Mouse (Mus musculus) liver, embryonic 16.5 days (tissue): Measurements from ENCODE around the gene Spindoc. TPM values are rescaled to one million over a fixed set of nuclear protein-coding genes. Genes with fewer than 3 reads are reported as not detected.

Source experiments
- ATAC-seq: fragments of 200-750 bp; cut with Nextera tagmentation; 2 replicates; pipeline ENCODE4 v1.8.0; 2017; ENCODE audit warnings: low read depth, mild to moderate bottlenecking, moderate number of reproducible peaks, moderate library complexity
- H3K27ac ChIP-seq: fragments of 300-500 bp; sonication (generic); 2 replicates; pipeline ENCODE4 v1.5.1; 2014; ENCODE audit warnings: mild to moderate bottlenecking, low read length
- H3K27me3 ChIP-seq: fragments of 300-500 bp; sonication (generic); 2 replicates; pipeline ENCODE4 v1.6.1; 2014; ENCODE audit warnings: low read depth, low read length, mixed read lengths; ENCODE audit not compliant: control insufficient read depth, insufficient read depth
- H3K36me3 ChIP-seq: fragments of 300-500 bp; sonication (generic); 2 replicates; pipeline ENCODE4 v1.6.1; 2014; ENCODE audit warnings: mild to moderate bottlenecking; ENCODE audit not compliant: control insufficient read depth, insufficient read depth
- H3K4me1 ChIP-seq: fragments of 300-500 bp; sonication (generic); 2 replicates; pipeline ENCODE4 v1.6.1; 2014; ENCODE audit warnings: low read depth, low read length, mixed read lengths; ENCODE audit not compliant: control insufficient read depth
- H3K4me2 ChIP-seq: fragments of 300-500 bp; sonication (generic); 2 replicates; pipeline ENCODE4 v1.6.1; 2014; ENCODE audit warnings: low read depth, low read length, mixed read lengths
- H3K4me3 ChIP-seq: fragments of 300-500 bp; sonication (generic); 2 replicates; pipeline ENCODE4 v1.5.1; 2014; ENCODE audit warnings: low read depth, mild to moderate bottlenecking, low read length
- H3K9ac ChIP-seq: fragments of 300-500 bp; sonication (generic); 2 replicates; pipeline ENCODE4 v1.6.1; 2014; ENCODE audit warnings: low read depth, low read length
- H3K9me3 ChIP-seq: fragments of 300-500 bp; sonication (generic); replicated peaks from 2 replicates; pipeline ENCODE4 v1.6.1; 2016; ENCODE audit warnings: low read length; ENCODE audit not compliant: control insufficient read depth
- WGBS: fragments of 180-500 bp; shearing (Covaris S2); extraction: QIAGEN DNeasy Blood & Tissue Kit; methylation state at CpG from one replicate; pipeline ENCODE4 v1.1.7; 2014; ENCODE audit not compliant: insufficient replicate concordance; 5-methylcytosine and 5-hydroxymethylcytosine counted together
- microRNA-seq: library from miRNA; unstranded; fragments of <30 nt; microRNA quantifications from one replicate; pipeline ENCODE4, GENCODE M21; 2016
- polyA plus RNA-seq: library from polyadenylated mRNA; unstranded; fragments of >200 nt; fragmentation: Nextera tagmentation; extraction: Ambion mirVana; gene quantifications from 2 replicates; pipeline ENCODE4 v1.2.1, GENCODE M21; 2015

Gene Spindoc
- polyA plus RNA-seq, 1 experiment from 2014 or later = 2.8 TPM

DNA sequence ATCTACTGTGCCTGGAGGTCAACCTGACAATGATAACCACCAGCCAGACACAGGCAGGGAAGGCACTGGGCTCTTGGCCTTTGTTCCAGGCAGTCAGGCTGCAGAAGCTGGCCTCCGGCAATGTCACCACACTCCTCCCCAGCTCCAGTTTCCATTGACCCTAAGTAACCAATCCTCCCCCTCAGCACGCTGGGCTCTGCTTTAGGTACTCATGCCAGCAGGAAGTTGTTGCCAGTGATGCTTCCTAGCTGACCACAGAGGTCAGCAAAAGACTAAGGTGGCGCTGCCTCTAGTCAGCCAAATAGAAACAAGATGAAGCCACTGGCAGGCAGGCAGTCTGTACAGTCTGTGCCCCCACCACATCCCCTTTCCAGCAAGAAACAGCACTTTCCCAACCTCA lies 75.8 kb downstream of the Spindoc start:
- Histone ChIP-seq H3K4me2 (no peak overlapping the region), H3K4me1 (peaks cover 75% of the 10 kb centered on the region), H3K36me3 (no peaks in the 10 kb centered on the region), H3K27me3 (no peaks in the 10 kb centered on the region), H3K9ac (no peak overlapping the region), H3K27ac (no peak overlapping the region), H3K9me3 (no peaks in the 10 kb centered on the region), H3K4me3 (no peak overlapping the region)
- ATAC-seq = no peak
- 65% methylated on average over 3 of the region's 3 CpGs for WGBS

DNA sequence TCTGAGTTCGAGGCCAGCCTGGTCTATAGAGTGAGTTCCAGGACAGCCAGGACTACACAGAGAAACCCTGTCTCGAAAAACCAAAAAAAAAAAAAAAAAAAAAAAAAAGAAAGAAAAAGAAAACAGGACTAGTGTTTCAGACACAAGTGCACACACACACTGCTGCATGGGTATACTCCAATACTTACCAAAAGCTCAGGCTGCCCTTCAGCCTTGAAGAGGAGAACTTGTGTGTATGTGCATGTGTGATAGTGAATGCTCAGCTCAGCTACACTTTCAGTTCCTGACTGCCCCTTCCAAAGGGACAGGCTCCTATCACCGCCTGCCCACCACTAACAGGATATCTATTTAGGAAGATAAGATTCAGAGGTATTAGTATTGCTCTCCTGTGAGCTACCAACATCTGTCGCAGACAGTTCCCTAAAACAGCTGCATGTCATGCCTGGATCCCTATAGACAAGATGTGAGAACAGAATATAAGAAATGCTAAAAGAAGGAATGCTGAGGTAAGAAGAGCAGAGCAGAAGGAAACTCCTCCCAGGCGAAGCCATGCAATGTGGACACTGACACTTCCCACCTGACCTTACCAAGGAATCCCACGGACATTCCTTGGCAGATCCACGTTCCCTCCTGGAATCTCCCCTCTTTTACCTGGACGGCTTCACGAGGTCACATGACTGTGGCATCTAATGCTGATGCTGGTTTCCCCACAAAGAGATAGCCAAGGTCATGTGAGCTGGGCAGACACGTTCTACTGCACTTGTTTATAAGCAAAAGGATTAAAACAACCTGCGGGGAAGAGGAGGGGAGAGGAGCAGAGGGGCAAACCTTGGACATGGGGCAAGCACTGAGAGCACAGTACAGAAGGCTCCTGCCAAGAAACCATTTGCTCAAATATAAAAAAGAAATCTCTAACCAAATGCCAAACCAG lies 77.1 kb downstream of the Spindoc start:
- WGBS = 42% methylated on average over 10 of the region's 11 CpGs
- no peak overlapping the region for H3K27ac ChIP-seq
- ATAC-seq = no peak
- no peaks in the 10 kb centered on the region for H3K27me3 ChIP-seq
- no peak overlapping the region for H3K9ac ChIP-seq
- H3K36me3 ChIP-seq = no peaks in the 10 kb centered on the region
- H3K4me2 ChIP-seq = no peak overlapping the region
- no peak overlapping the region for H3K4me3 ChIP-seq
- H3K9me3 ChIP-seq = no peaks in the 10 kb centered on the region
- H3K4me1 ChIP-seq = peaks cover 65% of the 10 kb centered on the region

DNA sequence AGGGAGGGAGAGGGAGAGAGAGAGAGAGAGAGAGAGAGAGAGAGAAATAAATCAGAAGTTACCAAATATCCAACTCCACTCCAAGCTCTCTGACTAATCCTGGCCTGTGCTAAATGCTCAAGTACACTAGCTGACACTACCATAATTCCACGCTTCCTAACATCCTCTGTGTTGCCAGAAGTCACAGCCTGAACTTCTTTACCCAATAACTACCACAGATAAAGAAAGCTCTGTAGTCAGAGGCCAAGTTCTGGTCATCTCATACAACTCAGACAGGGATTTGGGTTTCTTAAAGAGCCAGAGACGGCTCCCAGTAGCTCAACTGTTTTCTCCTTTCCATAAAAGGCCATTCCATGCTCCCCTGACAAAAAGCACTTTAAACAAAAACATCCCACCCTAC lies 78.0 kb downstream of the Spindoc start:
- no peak overlapping the region for H3K27ac ChIP-seq

More for the DNA sequence above, 78.0 kb downstream of the Spindoc start:
- no peak overlapping the region for H3K9ac ChIP-seq
- H3K4me2 ChIP-seq = no peak overlapping the region
- no peak for ATAC-seq
- WGBS = 69% methylated on average over 2 of the region's 2 CpGs
- no peaks in the 10 kb centered on the region for H3K27me3 ChIP-seq
- peaks cover 57% of the 10 kb centered on the region for H3K4me1 ChIP-seq
- no peak overlapping the region for H3K4me3 ChIP-seq
- H3K9me3 ChIP-seq = no peaks in the 10 kb centered on the region
- no peaks in the 10 kb centered on the region for H3K36me3 ChIP-seq

Small RNAs within 50 kb of the gene (microRNA-seq; reads per million reads assigned to microRNA genes)
- gene Mir6991 = 1.2 reads per million

Other genes starting within 250 kb of the Spindoc start
- 50.0 and 50.9 TPM in 2 replicates for gene Otub1, start 176.7 kb downstream of the Spindoc start, polyA plus RNA-seq
- 563 and 565 TPM in 2 replicates for gene Cox8a, start 165.4 kb downstream of the Spindoc start, polyA plus RNA-seq
- gene Naa40, start 141.8 kb downstream of the Spindoc start, polyA plus RNA-seq = 22.1 TPM in 2 replicates
- gene Rcor2, start 115.7 kb downstream of the Spindoc start, polyA plus RNA-seq = 0.27 and 0.47 TPM in 2 replicates
- gene Mark2, start 41.1 kb downstream of the Spindoc start, polyA plus RNA-seq = 13.8 and 15.3 TPM in 2 replicates
- gene 2700081O15Rik, start 34.6 kb upstream of the Spindoc start, polyA plus RNA-seq = 0.55 and 0.61 TPM in 2 replicates
- 59.7 and 63.8 TPM in 2 replicates for gene Rtn3, start 100.3 kb upstream of the Spindoc start, polyA plus RNA-seq
- gene Atl3, start 111.0 kb upstream of the Spindoc start, polyA plus RNA-seq = 5.5 and 5.6 TPM in 2 replicates
- 18.8 and 23.0 TPM in 2 replicates for gene Pla2g16, start 174.5 kb upstream of the Spindoc start, polyA plus RNA-seq
- 0.05 TPM in 1 of 2 replicates, not detected in the other for gene Lgals12, start 224.2 kb upstream of the Spindoc start, polyA plus RNA-seq
- gene Hrasls5, start 229.5 kb upstream of the Spindoc start, polyA plus RNA-seq = not detected in 2 replicates